Mouse (Mus musculus) lung, adult 2 months (tissue): ENCODE results near the gene Myh11.

Source experiments
- CTCF ChIP-seq: fragments of 200-500 bp; IDR thresholded peaks from 2 replicates; pipeline ENCODE4 v1.5.1; 2011; ENCODE audit warnings: mild to moderate bottlenecking, low read length, control low read depth; ENCODE audit not compliant: insufficient read depth
- POLR2A ChIP-seq: fragments of 200-500 bp; IDR thresholded peaks from 2 replicates; pipeline ENCODE4 v1.6.1; 2011; ENCODE audit warnings: low read depth, mild to moderate bottlenecking, control low read depth, low read length, borderline replicate concordance; ENCODE audit errors: extremely low read depth

DNA sequence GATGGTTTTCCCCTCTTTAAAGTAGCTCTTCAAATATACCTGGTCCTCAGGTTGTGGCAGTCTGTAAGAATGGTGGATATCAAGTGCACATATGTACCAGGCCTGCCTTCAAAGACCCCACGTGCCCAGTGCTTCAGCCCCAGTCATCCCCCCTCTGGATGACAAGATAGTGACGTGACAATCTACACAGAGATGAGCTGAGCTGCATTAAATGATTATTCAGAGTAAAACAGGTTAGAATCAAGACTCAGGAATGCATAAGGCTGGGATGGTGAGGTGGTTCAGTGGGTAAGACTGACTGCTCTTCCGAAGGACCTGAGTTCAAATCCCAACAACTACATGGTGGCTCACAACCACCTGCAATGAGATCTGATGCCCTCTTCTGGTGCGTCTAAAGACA, 6.6 kb upstream of the Myh11 start:
- TF ChIP-seq CTCF: no peak
- TF ChIP-seq POLR2A: no peak
